9 mouse cellular contexts compared by ENCODE assay signal in the genomic region with DNA sequence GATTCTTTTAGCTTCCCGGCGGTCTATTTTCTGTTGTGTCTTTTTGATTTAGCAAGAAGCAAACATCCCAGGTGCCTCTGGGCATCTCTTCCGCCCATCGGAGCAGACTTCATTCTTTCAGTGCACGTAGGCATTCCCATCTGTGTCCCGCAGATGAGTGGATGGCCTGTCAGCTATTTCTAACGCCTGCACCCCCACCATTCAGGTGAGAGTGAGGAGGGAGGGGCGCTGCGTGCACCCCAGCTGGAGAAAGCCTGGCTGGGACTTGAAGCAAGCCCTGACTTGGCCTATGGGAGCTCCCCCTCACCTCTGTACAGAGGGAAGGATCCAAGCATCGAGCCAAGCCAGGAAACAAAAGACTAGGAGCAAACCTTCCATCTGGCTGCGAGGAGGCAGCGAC. TPM values are rescaled to one million over a fixed set of nuclear protein-coding genes. Genes with fewer than 3 reads are reported as not detected.
DNase-seq lines count a peak whose midpoint lies in the region; ATAC-seq and TF ChIP-seq lines count a peak whose summit lies in the region.
"Had no signal": no experiment of that assay in that cellular context is flagged by ENCODE, and none has a peak within 500 bp of the region (broad histone marks: within the 10 kb centered on the region; RNA-seq: fewer than 3 reads in every experiment).

No protein-coding gene starts in this region.

- H3K9ac ChIP-seq in kidney, embryonic 16.5 days (replicated peaks; ENCODE audit: low read length), result peak overlapping the region; percentile 48
- peak overlapping the region; percentile 15; the same call in 1 of the 2 replicates for H3K9ac ChIP-seq in embryonic facial prominence, embryonic 14.5 days (ENCODE audit: low read depth, low read length)
- H3K9ac ChIP-seq in hindbrain, postnatal 0 days (replicated peaks; ENCODE audit: low read length), result peak overlapping the region; percentile 41; the same call in 1 of the 2 replicates
- H3K9ac ChIP-seq in neural tube, embryonic 13.5 days, result peak overlapping the region; percentile 73

- 9% methylated on average over 12 of the region's 12 CpGs for WGBS in kidney, embryonic 16.5 days
- WGBS in embryonic facial prominence, embryonic 14.5 days, result 13% methylated on average over 11 of the region's 12 CpGs
- WGBS in hindbrain, postnatal 0 days, result 7% methylated on average over 12 of the region's 12 CpGs
- WGBS in neural tube, embryonic 13.5 days, result 6% methylated on average over 12 of the region's 12 CpGs

- peaks cover 47% of the 10 kb centered on the region for H3K4me1 ChIP-seq in kidney, embryonic 16.5 days (ENCODE audit: insufficient read depth, low read length)
- peaks cover 30% of the 10 kb centered on the region for H3K4me1 ChIP-seq in embryonic facial prominence, embryonic 14.5 days (ENCODE audit: control insufficient read depth, insufficient read depth, low read length)
- peaks cover 11% of the 10 kb centered on the region; the same call in 1 of the 2 replicates for H3K4me1 ChIP-seq in hindbrain, postnatal 0 days (ENCODE audit: insufficient read depth, low read length)
- H3K4me1 ChIP-seq in neural tube, embryonic 13.5 days (replicated peaks), result peaks cover 60% of the 10 kb centered on the region

- no peaks in the 10 kb centered on the region for H3K27me3 ChIP-seq in kidney, embryonic 16.5 days (ENCODE audit: insufficient read depth, low read length)
- no peaks in the 10 kb centered on the region for H3K27me3 ChIP-seq in embryonic facial prominence, embryonic 14.5 days (replicated peaks; ENCODE audit: control insufficient read depth, insufficient read depth, low read length)
- H3K27me3 ChIP-seq in hindbrain, postnatal 0 days (ENCODE audit: insufficient read depth, low read length), result no peaks in the 10 kb centered on the region
- peaks cover 15% of the 10 kb centered on the region for H3K27me3 ChIP-seq in neural tube, embryonic 13.5 days

- ATAC-seq in kidney, embryonic 16.5 days (ENCODE audit: low FRiP score, low TSS enrichment), result no peak
- peak; percentile 47; the same call in 1 of the 2 replicates for ATAC-seq in embryonic facial prominence, embryonic 14.5 days (ENCODE audit: low read depth)
- no peak for ATAC-seq in hindbrain, postnatal 0 days
- peak; percentile 29; the same call in 1 of the 2 replicates for ATAC-seq in neural tube, embryonic 13.5 days (ENCODE audit: low read depth)

- 0 out of 2 replicates have a peak overlapping the region, but pooled peaks have one; percentile 22 for H3K27ac ChIP-seq in kidney, embryonic 16.5 days (ENCODE audit: low read length)
- H3K27ac ChIP-seq in embryonic facial prominence, embryonic 14.5 days (replicated peaks; ENCODE audit: low read depth, low read length), result no peak overlapping the region; the same call in 1 of the 2 replicates
- H3K27ac ChIP-seq in hindbrain, postnatal 0 days, result no peak overlapping the region
- H3K27ac ChIP-seq in neural tube, embryonic 13.5 days (replicated peaks), result peak overlapping the region; percentile 59
- H3K27ac ChIP-seq: layer of hippocampus, adult 2 months had no signal

- TF ChIP-seq CTCF in hindbrain, postnatal 0 days (IDR thresholded peaks at IDR 0.05; ENCODE audit: low read depth), result no peak

- no peaks in the 10 kb centered on the region for H3K9me3 ChIP-seq in kidney, embryonic 16.5 days (ENCODE audit: low read length)
- H3K9me3 ChIP-seq in embryonic facial prominence, embryonic 14.5 days (ENCODE audit: control insufficient read depth, low read length), result no peaks in the 10 kb centered on the region
- H3K9me3 ChIP-seq in hindbrain, postnatal 0 days (ENCODE audit: low read length), result no peaks in the 10 kb centered on the region
- H3K9me3 ChIP-seq in neural tube, embryonic 13.5 days, result no peaks in the 10 kb centered on the region

- H3K36me3 ChIP-seq in kidney, embryonic 16.5 days (ENCODE audit: insufficient read depth, low read length), result no peaks in the 10 kb centered on the region
- H3K36me3 ChIP-seq in embryonic facial prominence, embryonic 14.5 days (ENCODE audit: control insufficient read depth, insufficient read depth, low read length), result no peaks in the 10 kb centered on the region
- no peaks in the 10 kb centered on the region for H3K36me3 ChIP-seq in hindbrain, postnatal 0 days (ENCODE audit: insufficient read depth, low read length)
- H3K36me3 ChIP-seq in neural tube, embryonic 13.5 days, result no peaks in the 10 kb centered on the region

- DNase-seq in kidney, postnatal 36 days, result no peak
- peak; percentile 65 for DNase-seq in embryonic facial prominence, embryonic 14.5 days (ENCODE audit: low spot score)
- no peak for DNase-seq in hindbrain, postnatal 0 days (ENCODE audit: low spot score)
- no peak for DNase-seq in urinary bladder, postnatal 25 days (ENCODE audit: low spot score)
- DNase-seq in ovary, postnatal 36 days (ENCODE audit: low spot score), result no peak
- DNase-seq in MN1 (ENCODE audit: low spot score), result no peak

- H3K4me3 ChIP-seq in kidney, embryonic 16.5 days (ENCODE audit: low read length), result peak overlapping the region; percentile 18
- no peak overlapping the region for H3K4me3 ChIP-seq in embryonic facial prominence, embryonic 14.5 days (ENCODE audit: low read depth, low read length)
- no peak overlapping the region for H3K4me3 ChIP-seq in hindbrain, postnatal 0 days (ENCODE audit: low read length)
- H3K4me3 ChIP-seq in neural tube, embryonic 13.5 days, result peak overlapping the region; percentile 18
- H3K4me3 ChIP-seq: layer of hippocampus, adult 2 months had no signal

- peak overlapping the region; percentile 36 for H3K4me2 ChIP-seq in kidney, embryonic 16.5 days (replicated peaks; ENCODE audit: low read depth, low read length)
- peak overlapping the region; percentile 10; the same call in 1 of the 2 replicates for H3K4me2 ChIP-seq in embryonic facial prominence, embryonic 14.5 days (ENCODE audit: low read depth, low read length)
- peak overlapping the region; percentile 46 for H3K4me2 ChIP-seq in hindbrain, postnatal 0 days (ENCODE audit: low read depth, low read length)
- peak overlapping the region; percentile 52 for H3K4me2 ChIP-seq in neural tube, embryonic 13.5 days

RNA-seq across cellular contexts. Expression of a gene that starts 5.4 kb away (rescaled TPM):
- 7.6 and 9.0 TPM in 2 replicates for polyA plus RNA-seq in kidney, embryonic 16.5 days (2015; fragmentation: Nextera tagmentation; extraction: Ambion mirVana)
- polyA plus RNA-seq in embryonic facial prominence, embryonic 14.5 days (2014; fragmentation: Nextera tagmentation; extraction: Ambion mirVana), result 7.3 and 7.6 TPM in 2 replicates
- 28.0 and 28.4 TPM in 2 replicates for total RNA-seq in hindbrain, postnatal 0 days (2014; rRNA removed)
- polyA plus RNA-seq in hindbrain, postnatal 0 days (2015; fragmentation: Nextera tagmentation; extraction: Ambion mirVana), result 4.9 and 6.7 TPM in 2 replicates
- polyA plus RNA-seq in neural tube, embryonic 13.5 days (2015; fragmentation: Nextera tagmentation; extraction: Ambion mirVana), result 5.1 and 5.8 TPM in 2 replicates

RNA-seq across cellular contexts. Expression of a gene that starts 18.2 kb away (rescaled TPM):
- 66.9 and 68.9 TPM in 2 replicates for polyA plus RNA-seq in kidney, embryonic 16.5 days (2015; fragmentation: Nextera tagmentation; extraction: Ambion mirVana)
- 56.0 and 59.2 TPM in 2 replicates for polyA plus RNA-seq in embryonic facial prominence, embryonic 14.5 days (2014; fragmentation: Nextera tagmentation; extraction: Ambion mirVana)
- total RNA-seq in hindbrain, postnatal 0 days (2014; rRNA removed), result 152 and 175 TPM in 2 replicates
- 136 and 141 TPM in 2 replicates for polyA plus RNA-seq in hindbrain, postnatal 0 days (2015; fragmentation: Nextera tagmentation; extraction: Ambion mirVana)
- polyA plus RNA-seq in neural tube, embryonic 13.5 days (2015; fragmentation: Nextera tagmentation; extraction: Ambion mirVana), result 124 and 130 TPM in 2 replicates

Comparison
In these comparisons a context has a peak if more than half of its experiments do, and no peak if none do; other contexts are left out.
1. ATAC-seq: peak in embryonic facial prominence, embryonic 14.5 days (single experiment) and neural tube, embryonic 13.5 days (single experiment); none in kidney, embryonic 16.5 days (single experiment) and hindbrain, postnatal 0 days (single experiment).
2. H3K27ac ChIP-seq: peak in kidney, embryonic 16.5 days (single experiment) and neural tube, embryonic 13.5 days (single experiment); none in embryonic facial prominence, embryonic 14.5 days (single experiment) and hindbrain, postnatal 0 days (single experiment).
3. H3K4me3 ChIP-seq: peak in kidney, embryonic 16.5 days (single experiment) and neural tube, embryonic 13.5 days (single experiment); none in embryonic facial prominence, embryonic 14.5 days (single experiment) and hindbrain, postnatal 0 days (single experiment).
4. H3K9ac ChIP-seq: peak in every context shown above with its lines; median percentile 73 in neural tube, embryonic 13.5 days; 48 in kidney, embryonic 16.5 days; 41 in hindbrain, postnatal 0 days; 15 in embryonic facial prominence, embryonic 14.5 days.
5. Peak in every context shown above with its lines, with median percentiles within 50 percentile points of each other: H3K4me2 ChIP-seq.